Mouse (Mus musculus) G1E (cell line): ENCODE data around the gene Esr2.

Experiments used
- CTCF ChIP-seq: IDR thresholded peaks from 2 replicates; pipeline ENCODE4 v1.5.1; 2012; ENCODE audit warnings: low read depth, low read length, inconsistent platforms, mixed read lengths
- GATA1 ChIP-seq: IDR thresholded peaks from 2 replicates; pipeline ENCODE4 v1.6.1; 2012; ENCODE audit warnings: borderline replicate concordance, low read length, inconsistent platforms, mixed read lengths
- GATA2 ChIP-seq: IDR thresholded peaks from 2 replicates; pipeline ENCODE4 v1.6.1; 2012; ENCODE audit warnings: low read depth, low read length, inconsistent platforms, borderline replicate concordance

GRCm38 (mm10) chr12:76087025-76087424 lies 90.0 kb downstream of the Esr2 start:
- TF ChIP-seq CTCF (no peak), GATA1 (no peak), GATA2 (no peak)
